Mouse (Mus musculus) thymus, postnatal 25 days (tissue): ENCODE results near the gene Tbc1d14.

Experiments
- DNase-seq: peaks from one replicate; pipeline ENCODE4 v3.0.0; 2022

Gene Tbc1d14

DNA sequence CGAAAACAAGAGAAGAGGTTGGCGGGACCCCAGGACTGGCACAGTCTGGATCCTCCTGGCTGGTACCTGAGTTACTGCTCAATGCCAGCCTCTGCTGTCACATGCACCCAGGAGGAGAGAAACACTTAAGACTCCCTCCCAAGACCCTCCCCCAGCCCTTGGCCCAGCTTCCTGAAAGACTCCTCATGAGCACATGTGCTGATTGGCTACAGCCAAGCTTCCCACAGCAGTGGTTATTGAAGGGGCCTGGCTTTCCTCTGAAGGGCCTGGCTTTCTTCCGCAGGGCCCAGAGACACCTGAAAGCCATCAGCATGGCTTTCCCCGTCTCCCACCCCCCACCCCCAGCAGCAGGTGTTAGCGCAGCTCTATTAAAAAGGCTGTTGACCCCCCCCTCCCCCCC is at the start of gene Tbc1d14:
TSS of gene Tbc1d14 (minus strand) at position 101 of the 400 bp plus-strand sequence.
- no peak for DNase-seq

- no peak for DNase-seq
Observed at GRCm38 (mm10) chr5:36625612-36626011, 32.5 kb upstream of the Tbc1d14 start.

- no peak for DNase-seq
Observed at GRCm38 (mm10) chr5:36623670-36624069, 30.6 kb upstream of the Tbc1d14 start.

- no peak for DNase-seq
Observed at GRCm38 (mm10) chr5:36621058-36621449, 28.0 kb upstream of the Tbc1d14 start.

DNA sequence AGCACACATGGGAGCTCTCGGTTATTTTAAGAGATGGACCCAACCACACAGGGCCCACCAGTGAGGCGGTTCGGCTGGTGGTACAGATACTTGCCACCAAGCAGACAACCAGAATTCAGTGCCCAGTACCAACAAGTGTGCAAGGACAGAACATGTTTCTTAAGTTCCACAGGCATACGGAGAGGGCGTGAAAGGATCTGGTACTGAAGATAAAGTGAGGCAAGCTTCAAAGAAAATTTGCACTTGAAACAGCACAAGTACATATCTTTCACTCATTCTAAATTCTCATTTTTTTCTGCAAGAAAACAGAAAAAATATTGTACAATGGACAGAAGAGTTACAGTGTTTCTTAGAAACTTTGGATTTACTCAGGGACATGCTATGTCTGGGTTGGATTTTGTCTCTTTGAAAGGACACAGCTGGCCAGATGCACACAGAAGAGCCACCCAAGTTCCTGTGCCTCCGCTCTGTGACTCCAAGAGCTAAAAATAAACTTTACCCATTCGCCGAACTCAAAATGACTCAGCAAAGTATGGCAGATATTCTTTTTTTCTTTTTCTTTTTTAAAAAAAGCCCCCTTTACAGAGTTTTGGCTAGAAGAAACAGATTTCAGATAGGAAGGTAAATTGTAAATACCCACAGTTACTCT is 27.5 kb upstream of the Tbc1d14 start:
- DNase-seq: no peak

GRCm38 (mm10) chr5:36618890-36619289 is 25.8 kb upstream of the Tbc1d14 start:
- DNase-seq: no peak

- no peak for DNase-seq
Observed at GRCm38 (mm10) chr5:36618356-36618755, 25.3 kb upstream of the Tbc1d14 start.

DNA sequence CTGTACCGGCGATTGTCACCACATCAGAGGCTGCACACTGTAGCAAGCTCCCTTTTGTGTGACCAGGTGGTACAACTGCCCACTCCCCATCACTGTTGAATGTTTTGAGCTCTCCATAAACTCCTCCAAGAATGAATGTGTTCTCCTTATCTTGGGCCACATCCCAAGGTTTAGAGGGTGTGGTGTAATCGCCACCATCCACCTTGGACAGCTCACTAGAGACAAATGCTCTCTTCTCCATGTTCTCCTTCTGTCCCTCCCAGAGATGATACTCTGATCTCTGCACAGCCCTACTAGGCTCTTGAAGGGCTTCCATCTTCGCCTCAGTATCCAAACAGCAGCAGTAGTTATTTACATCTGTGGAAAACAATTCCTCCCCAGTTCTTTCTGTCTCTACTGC is 21.0 kb upstream of the Tbc1d14 start:
- no peak for DNase-seq

GRCm38 (mm10) chr5:36608939-36609499 is 15.9 kb upstream of the Tbc1d14 start:
- DNase-seq: no peak

DNA sequence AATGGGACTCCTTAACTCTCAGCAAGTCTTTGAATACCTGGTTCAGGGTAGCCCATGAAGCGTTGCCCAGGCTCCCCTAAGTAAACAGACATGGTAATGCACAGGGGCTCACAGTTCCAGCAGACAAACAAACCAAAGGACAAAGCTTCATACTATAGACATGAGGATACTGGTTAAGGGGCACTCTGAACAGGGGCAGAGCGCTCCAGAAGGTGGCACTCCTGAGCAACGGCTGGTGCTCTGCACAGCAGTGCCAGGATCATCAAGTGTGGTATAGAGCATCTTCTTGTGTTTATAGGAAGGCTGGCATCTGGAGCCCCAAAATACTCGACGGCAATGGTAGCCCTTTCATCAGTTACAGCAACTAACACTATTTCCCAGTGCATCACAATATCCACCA is 10.0 kb upstream of the Tbc1d14 start:
- DNase-seq: peak; percentile 64

DNA sequence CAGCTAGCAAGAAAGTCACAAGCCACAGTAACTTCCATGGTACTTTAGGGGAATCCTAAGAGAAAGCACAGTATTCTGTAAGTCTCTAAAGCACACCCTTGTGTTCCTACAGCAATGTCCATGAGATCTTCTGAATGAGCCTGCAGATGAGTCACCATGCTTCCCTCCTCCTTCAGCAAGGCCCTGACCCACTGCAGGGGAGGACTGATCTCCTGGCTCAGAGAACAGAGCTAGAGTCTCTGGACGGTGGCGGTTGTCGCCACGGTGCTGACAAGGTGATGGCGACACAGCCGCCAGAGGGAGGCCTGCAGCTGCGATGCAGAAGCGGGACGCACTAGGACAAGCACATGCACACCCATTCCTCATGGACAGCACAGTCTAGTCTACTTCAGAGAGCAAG is 9.0 kb upstream of the Tbc1d14 start:
- no peak for DNase-seq

DNA sequence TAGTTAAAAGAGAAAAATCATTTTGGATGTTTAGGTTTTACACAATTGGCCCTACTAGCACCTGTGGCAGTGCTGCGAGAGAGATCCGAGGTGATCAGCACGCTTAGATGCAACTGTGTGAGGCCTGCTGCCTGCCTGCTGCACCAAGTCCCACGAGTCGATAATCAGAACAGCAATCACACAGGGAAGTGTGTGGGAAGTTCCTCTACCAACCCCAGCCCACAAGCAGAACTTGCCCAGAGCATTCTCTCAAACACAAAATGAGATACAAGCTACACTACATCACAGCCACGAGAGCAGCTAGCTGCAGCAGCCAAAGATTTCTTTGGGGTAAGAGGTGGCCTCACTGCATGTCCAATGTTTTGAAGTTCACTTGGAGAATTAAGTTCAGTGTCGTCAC is 8.4 kb upstream of the Tbc1d14 start:
- no peak for DNase-seq

DNA sequence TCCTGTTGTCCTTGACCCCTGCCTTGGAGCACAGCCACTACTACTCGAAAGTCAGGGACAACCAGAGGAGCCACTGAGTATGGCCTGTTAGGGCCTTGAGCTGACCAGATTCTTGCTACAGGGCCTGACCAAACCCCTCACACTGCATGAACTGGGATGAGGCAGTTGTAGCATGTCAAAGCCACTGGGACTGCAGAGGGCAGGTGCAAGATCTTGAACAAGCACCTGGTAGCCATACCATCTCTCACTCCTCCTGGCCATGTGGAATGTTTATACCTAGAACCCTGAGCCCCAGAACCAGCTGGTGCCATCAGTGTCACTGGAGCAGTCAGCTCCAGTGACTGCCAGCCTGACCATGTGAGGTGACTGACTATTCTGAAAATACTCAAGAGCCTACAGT is 5.8 kb upstream of the Tbc1d14 start:
- DNase-seq: no peak

GRCm38 (mm10) chr5:36597653-36598052 is 4.6 kb upstream of the Tbc1d14 start:
- no peak for DNase-seq

DNA sequence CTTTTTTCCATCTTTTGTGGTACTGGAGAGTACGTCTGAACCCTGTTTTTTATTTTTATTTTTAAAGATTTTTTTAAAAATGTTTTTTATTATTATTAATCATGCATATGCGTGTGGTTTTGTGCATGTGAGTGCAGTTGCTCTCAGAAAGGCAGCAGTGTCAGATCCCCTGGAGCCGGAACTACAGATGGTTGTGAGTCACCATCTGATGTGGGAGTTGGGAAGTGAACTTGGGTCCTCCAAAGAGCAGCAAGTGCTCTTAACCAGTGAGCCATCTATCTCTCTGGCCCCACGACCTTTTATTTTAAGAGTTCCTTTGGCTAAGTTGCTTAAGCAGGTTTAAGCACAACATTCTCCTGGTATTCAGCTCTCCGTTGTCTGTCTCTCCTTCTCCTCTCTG is 3.1 kb upstream of the Tbc1d14 start:
- DNase-seq: no peak

- DNase-seq: no peak
Observed at GRCm38 (mm10) chr5:36595115-36595514, 2.0 kb upstream of the Tbc1d14 start.

DNA sequence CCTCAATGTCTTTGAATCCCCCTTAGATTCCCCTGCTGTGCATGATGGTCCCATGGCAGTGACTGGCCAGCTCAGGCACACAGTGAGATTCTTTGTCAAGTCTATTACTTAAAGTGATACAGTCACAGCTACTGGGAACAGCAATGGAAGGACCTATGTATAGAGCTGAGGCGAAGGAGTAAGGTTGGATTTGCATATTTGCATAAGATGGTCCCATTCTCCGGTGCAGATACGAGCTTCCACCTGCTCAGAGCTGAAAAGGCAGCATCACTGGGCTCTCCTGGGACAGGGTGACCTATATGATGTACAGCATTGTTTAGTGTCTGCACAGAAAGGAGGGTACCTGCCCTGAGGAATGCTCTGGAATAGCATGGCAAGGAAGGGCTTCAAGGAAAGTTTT is 1.3 kb upstream of the Tbc1d14 start:
- DNase-seq: no peak

DNA sequence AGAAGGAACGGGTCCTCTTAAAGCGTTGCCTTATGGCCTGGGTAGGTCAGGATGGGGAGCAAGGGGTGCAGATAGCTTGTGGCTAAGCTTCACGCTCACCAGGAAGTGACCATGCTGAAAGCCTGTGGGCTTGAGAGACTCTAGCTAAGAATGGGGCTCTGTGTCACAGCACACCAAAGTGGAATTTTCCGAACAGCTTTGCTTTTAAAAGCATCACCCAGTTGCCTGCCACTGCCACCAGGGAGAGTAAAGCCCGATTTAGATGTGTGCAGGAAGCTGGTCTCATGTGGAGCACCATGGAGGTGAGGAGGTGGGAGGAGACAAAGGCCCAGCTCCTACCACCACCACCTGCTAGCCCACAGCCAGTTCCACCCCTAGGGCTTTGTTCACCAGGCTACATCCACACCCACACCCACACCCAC is 2.6 kb downstream of the Tbc1d14 start:
- no peak for DNase-seq

GRCm38 (mm10) chr5:36584299-36584698 is 8.8 kb downstream of the Tbc1d14 start:
- DNase-seq: peak; percentile 21

- DNase-seq: peak; percentile 100
Observed at GRCm38 (mm10) chr5:36581924-36582642, 11.0 kb downstream of the Tbc1d14 start.

DNA sequence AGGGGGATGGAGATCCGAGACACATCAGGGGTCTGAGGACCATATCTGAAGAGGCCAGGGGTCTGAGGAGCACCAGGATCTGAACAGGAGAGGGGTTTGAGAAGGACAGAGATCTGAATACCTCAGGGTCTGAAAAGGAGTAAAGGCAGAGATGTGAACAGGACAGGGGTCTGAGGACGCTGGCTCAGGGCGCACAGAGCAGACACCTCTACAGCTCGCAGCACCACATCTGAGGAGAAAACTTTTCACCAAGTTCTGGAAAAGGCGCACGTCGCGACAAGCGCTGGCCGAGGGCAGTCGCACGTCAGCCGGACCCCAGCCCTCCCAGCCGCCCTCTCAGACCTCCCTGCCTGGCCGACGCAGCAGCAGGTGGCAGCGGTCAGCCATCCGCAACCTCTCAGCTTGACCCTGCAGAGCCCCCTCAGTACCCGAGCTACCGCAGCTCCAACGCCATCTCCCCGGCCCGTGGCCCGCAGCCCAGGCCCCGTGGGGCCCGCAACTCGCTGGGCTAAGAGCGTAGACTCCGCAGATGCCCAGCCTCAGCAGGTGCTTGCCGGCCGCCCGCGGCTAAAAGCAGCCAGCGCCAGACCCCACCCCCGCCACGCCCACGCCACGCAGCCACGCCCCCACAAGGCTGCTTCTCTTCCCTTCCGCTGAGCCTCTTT is 11.7 kb downstream of the Tbc1d14 start:
- DNase-seq: no peak

DNA sequence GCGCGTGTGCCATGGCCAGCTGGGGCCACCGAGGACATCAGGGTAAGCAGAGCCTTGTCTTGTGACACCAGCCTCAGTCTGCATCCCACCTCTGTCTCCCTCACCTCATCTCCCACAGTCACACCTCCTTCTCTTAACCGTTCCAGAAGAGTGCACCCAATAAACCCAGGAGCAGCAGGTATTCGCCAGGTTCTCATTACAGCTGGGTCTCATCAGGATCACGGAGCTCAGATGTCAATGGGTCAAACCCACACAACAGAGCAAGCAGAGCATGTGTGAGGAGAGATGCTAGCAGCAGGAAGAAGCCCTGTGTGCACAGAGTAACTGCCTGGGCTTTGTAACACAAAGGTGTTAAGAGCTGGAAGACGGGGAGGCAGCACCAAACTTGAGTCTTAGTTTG is 13.1 kb downstream of the Tbc1d14 start:
- no peak for DNase-seq

GRCm38 (mm10) chr5:36578982-36579381 is 14.1 kb downstream of the Tbc1d14 start:
- no peak for DNase-seq

GRCm38 (mm10) chr5:36576457-36576856 is 16.6 kb downstream of the Tbc1d14 start:
- DNase-seq: no peak
